Mouse (Mus musculus): Measurements from ENCODE around the gene Ecel1.

Gene Ecel1

GRCm38 (mm10) chr1:87156199-87156587, at the start of gene Ecel1:
Gene Ecel1, minus strand, starts transcription at chr1:87156521.
- in situ Hi-C loops (cut with MboI; ENCODE audit: unreplicated experiment in 2 of 2): no loop called here

- in situ Hi-C loops (cut with MboI; ENCODE audit: unreplicated experiment in 2 of 2): no loop called here
These were observed 49.2 kb upstream of the Ecel1 start for GRCm38 (mm10) chr1:87205502-87205901.

- in situ Hi-C loops (cut with MboI; ENCODE audit: unreplicated experiment in 2 of 2): no loop called here
These were observed 48.7 kb upstream of the Ecel1 start for GRCm38 (mm10) chr1:87205038-87205437.

- in situ Hi-C loops (cut with MboI; ENCODE audit: unreplicated experiment in 2 of 2): no loop called here
These were observed 48.1 kb upstream of the Ecel1 start, which contains the start of gene Chrng for GRCm38 (mm10) chr1:87204465-87204864. Gene Chrng, plus strand, starts transcription at chr1:87204657.

- in situ Hi-C loops (cut with MboI; ENCODE audit: unreplicated experiment in 2 of 2): no loop called here
These were observed 47.5 kb upstream of the Ecel1 start for GRCm38 (mm10) chr1:87203779-87204178.

GRCm38 (mm10) chr1:87201848-87202247, 45.5 kb upstream of the Ecel1 start:
- in situ Hi-C loops (cut with MboI; ENCODE audit: unreplicated experiment in 2 of 2): no loop called here

GRCm38 (mm10) chr1:87200811-87201210, 44.5 kb upstream of the Ecel1 start:
- in situ Hi-C loops (cut with MboI; ENCODE audit: unreplicated experiment in 2 of 2): no loop called here

GRCm38 (mm10) chr1:87198119-87199065, 42.1 kb upstream of the Ecel1 start:
- in situ Hi-C loops (cut with MboI; ENCODE audit: unreplicated experiment in 2 of 2): no loop called here

GRCm38 (mm10) chr1:87197296-87197695, 41.0 kb upstream of the Ecel1 start:
- in situ Hi-C loops (cut with MboI; ENCODE audit: unreplicated experiment in 2 of 2): no loop called here

GRCm38 (mm10) chr1:87190429-87190828, 34.1 kb upstream of the Ecel1 start, which contains the start of gene Chrnd:
Gene Chrnd, plus strand, starts transcription at chr1:87190607.
- in situ Hi-C loops (cut with MboI; ENCODE audit: unreplicated experiment in 2 of 2): no loop called here

GRCm38 (mm10) chr1:87187037-87187355, 30.7 kb upstream of the Ecel1 start:
- in situ Hi-C loops (cut with MboI; ENCODE audit: unreplicated experiment in 2 of 2): loop anchor here (5.0 to 10.0 kb wide), 3 partner anchors 85 to 570 kb away; partner anchors contain the start of gene Alpi (in 1 of the 2)

GRCm38 (mm10) chr1:87186261-87187036, 30.1 kb upstream of the Ecel1 start:
- in situ Hi-C loops (cut with MboI; ENCODE audit: unreplicated experiment in 2 of 2): loop anchor here (5.0 to 10.0 kb wide), 3 partner anchors 84 to 569 kb away; partner anchors contain the start of gene Alpi (in 1 of the 2)

- in situ Hi-C loops (cut with MboI; ENCODE audit: unreplicated experiment in 2 of 2): loop anchor here (5.0 to 10.0 kb wide), 3 partner anchors 83 to 568 kb away; partner anchors contain the start of gene Alpi (in 1 of the 2)
These were observed 29.2 kb upstream of the Ecel1 start for GRCm38 (mm10) chr1:87185526-87185925.

GRCm38 (mm10) chr1:87184751-87185139, 28.4 kb upstream of the Ecel1 start:
- in situ Hi-C loops (cut with MboI; ENCODE audit: unreplicated experiment in 2 of 2): loop anchor here (5.0 to 10.0 kb wide), 3 partner anchors 82 to 567 kb away; partner anchors contain the start of gene Alpi (in 1 of the 2)

- in situ Hi-C loops (cut with MboI; ENCODE audit: unreplicated experiment in 2 of 2): loop anchor here in 1 of 2 experiments (10.0 kb wide), 1 partner anchor 139 kb away; no protein-coding TSS in a partner anchor
These were observed 27.9 kb upstream of the Ecel1 start for GRCm38 (mm10) chr1:87183998-87184750.

- in situ Hi-C loops (cut with MboI; ENCODE audit: unreplicated experiment in 2 of 2): loop anchor here in 1 of 2 experiments (10.0 kb wide), 1 partner anchor 138 kb away; no protein-coding TSS in a partner anchor
These were observed 26.7 kb upstream of the Ecel1 start, which contains the start of gene Prss56 for GRCm38 (mm10) chr1:87183013-87183412. Gene Prss56, plus strand, starts transcription at chr1:87183313.

- in situ Hi-C loops (cut with MboI; ENCODE audit: unreplicated experiment in 2 of 2): loop anchor here in 1 of 2 experiments (10.0 kb wide), 1 partner anchor 136 kb away; no protein-coding TSS in a partner anchor
These were observed 24.6 kb upstream of the Ecel1 start for GRCm38 (mm10) chr1:87180896-87181295.

GRCm38 (mm10) chr1:87175852-87176292, 19.6 kb upstream of the Ecel1 start:
- in situ Hi-C loops (cut with MboI; ENCODE audit: unreplicated experiment in 2 of 2): no loop called here

GRCm38 (mm10) chr1:87174006-87174955, 18.0 kb upstream of the Ecel1 start:
- in situ Hi-C loops (cut with MboI; ENCODE audit: unreplicated experiment in 2 of 2): no loop called here

All from v-Abl transformed pro-B cells (cell line).